Mouse (Mus musculus): ENCODE data around the gene Nat14. TPM values are rescaled to one million over a fixed set of nuclear protein-coding genes. Genes with fewer than 3 reads are reported as not detected.

Gene Nat14
- total and polyA plus RNA-seq, 3 experiments: 3.5 to 5.8 (median 5.6) TPM

DNA sequence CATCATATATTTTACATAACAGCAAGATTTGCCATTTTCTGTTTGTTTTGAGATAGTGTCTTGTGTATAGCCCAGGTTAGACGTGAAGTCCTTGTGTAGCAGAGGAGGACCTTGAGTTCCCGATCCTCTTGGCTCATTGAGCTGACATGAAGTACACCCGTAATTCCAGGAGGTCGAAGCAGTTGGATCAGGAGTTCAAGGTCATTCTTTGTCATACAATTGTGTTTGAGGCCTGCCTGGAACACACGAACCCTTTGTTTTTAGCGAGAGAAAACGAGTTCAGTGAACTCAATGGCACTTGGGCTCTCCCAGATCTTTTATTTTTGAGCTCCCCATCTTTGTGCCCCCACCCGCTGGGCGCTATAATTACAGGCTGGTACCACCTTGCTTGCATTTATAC, 19.4 kb upstream of the Nat14 start:
- no peaks in the 10 kb centered on the region; the same call in 1 of the 2 replicates for H3K27me3 ChIP-seq (ENCODE audit: control insufficient read depth, insufficient read depth, low read length)
- no peaks in the 10 kb centered on the region for H3K36me3 ChIP-seq (ENCODE audit: control insufficient read depth, insufficient read depth, low read length)
- H3K9ac ChIP-seq (ENCODE audit: low read depth, low read length): no peak overlapping the region
- WGBS: 73% methylated on average over 9 of the region's 9 CpGs
- H3K27ac ChIP-seq: no peak overlapping the region
- H3K4me1 ChIP-seq (ENCODE audit: control insufficient read depth, insufficient read depth, low read length): no peaks in the 10 kb centered on the region; the same call in 1 of the 2 replicates
- intact Hi-C loops (cut with DNase I): no loop called here
- H3K4me3 ChIP-seq: no peak overlapping the region
- TF ChIP-seq POLR2A (IDR thresholded peaks at IDR 0.05; ENCODE audit: insufficient read depth, low read depth, low read length) (no peak), EP300 (IDR thresholded peaks at IDR 0.05; ENCODE audit: insufficient read depth, low read depth, low read length) (no peak), CTCF (IDR thresholded peaks at IDR 0.05) (no peak)
- DNase-seq: no peak
- H3K79me2 ChIP-seq (replicated peaks; ENCODE audit: control insufficient read depth, insufficient read depth, low read length): no peaks in the 10 kb centered on the region

DNA sequence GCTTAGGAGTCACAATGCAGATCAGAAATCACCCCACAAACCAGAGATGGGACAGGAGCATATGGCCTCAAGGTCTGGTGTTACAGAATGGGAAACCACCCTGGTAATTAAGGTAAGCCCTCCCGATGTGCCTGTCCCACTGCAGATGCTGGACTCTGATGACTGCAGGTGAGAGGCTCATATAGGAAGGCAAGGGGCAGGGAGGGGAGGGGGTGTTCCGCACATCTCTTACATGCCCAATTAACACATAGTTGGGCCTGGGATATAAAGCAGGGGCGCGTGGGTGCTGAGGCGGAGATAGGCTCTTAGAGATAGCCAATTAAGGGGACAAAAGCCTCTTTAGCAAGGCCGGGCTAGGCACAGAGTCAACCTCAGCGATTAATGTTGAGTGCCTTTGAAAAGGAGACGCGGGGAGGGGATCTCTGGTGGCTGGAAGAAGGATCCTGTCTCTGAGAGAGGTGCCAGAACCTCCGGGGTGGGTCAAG, 15.3 kb upstream of the Nat14 start, which contains the start of gene Gm36210:
Gm36210 (minus strand) TSS at position 51 of the 485 bp plus-strand sequence.
- Histone ChIP-seq H3K4me3 (no peak within 1 kb of the TSS), H3K27ac (no peak within 1 kb of the TSS), H3K36me3 (ENCODE audit: control insufficient read depth, insufficient read depth, low read length) (no peaks in the 10 kb centered on the region), H3K4me1 (ENCODE audit: control insufficient read depth, insufficient read depth, low read length) (no peaks in the 10 kb centered on the region; the same call in 1 of the 2 replicates), H3K9ac (ENCODE audit: low read depth, low read length) (no peak within 1 kb of the TSS), H3K79me2 (replicated peaks; ENCODE audit: control insufficient read depth, insufficient read depth, low read length) (no peaks in the 10 kb centered on the region), H3K27me3 (ENCODE audit: control insufficient read depth, insufficient read depth, low read length) (no peaks in the 10 kb centered on the region; the same call in 1 of the 2 replicates)
- DNase-seq: no peak
- TF ChIP-seq EP300 (IDR thresholded peaks at IDR 0.05; ENCODE audit: insufficient read depth, low read depth, low read length): no peak
- TF ChIP-seq CTCF (IDR thresholded peaks at IDR 0.05): no peak
- TF ChIP-seq POLR2A (IDR thresholded peaks at IDR 0.05; ENCODE audit: insufficient read depth, low read depth, low read length): no peak
- 49% methylated on average over 10 of the region's 10 CpGs for WGBS
- intact Hi-C loops (cut with DNase I): no loop called here

DNA sequence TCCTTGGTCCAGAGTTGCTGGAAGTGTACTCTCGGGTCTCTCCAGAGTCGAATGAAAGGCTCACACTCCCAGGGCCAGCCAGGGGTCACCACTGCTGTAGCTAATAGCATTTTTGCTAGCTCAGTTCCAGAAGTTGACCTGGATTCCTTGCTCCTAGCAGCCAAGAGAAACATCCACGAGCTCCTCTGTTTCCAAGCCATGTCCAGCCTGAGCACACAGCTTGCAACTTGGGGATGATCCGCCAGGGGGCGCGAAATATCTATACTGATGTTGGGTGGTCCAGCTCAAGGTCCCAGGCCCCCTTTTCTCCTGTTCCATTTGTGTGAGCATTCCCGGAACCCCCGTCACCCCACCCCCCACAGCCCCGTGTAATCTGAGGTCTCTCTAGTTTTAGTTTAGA, 10.3 kb upstream of the Nat14 start:
- 26% methylated on average over 9 of the region's 9 CpGs for WGBS
- H3K79me2 ChIP-seq (replicated peaks; ENCODE audit: control insufficient read depth, insufficient read depth, low read length): no peaks in the 10 kb centered on the region; the same call in 1 of the 2 replicates
- no peak overlapping the region for H3K4me3 ChIP-seq
- H3K9ac ChIP-seq (ENCODE audit: low read depth, low read length): no peak overlapping the region
- no peaks in the 10 kb centered on the region for H3K36me3 ChIP-seq (ENCODE audit: control insufficient read depth, insufficient read depth, low read length)
- DNase-seq: peak; percentile 50 to 76
- intact Hi-C loops (cut with DNase I): loop anchor here (1.0 to 10.0 kb wide), 3 partner anchors 29 to 767 kb away; partner anchors contain the start of gene Ppp1r12c
- TF ChIP-seq EP300 (IDR thresholded peaks at IDR 0.05; ENCODE audit: insufficient read depth, low read depth, low read length): no peak
- peak; percentile 80 for TF ChIP-seq CTCF (IDR thresholded peaks at IDR 0.05)
- H3K4me1 ChIP-seq (ENCODE audit: control insufficient read depth, insufficient read depth, low read length): peaks cover 3% of the 10 kb centered on the region; the same call in 1 of the 2 replicates
- no peak overlapping the region for H3K27ac ChIP-seq
- no peaks in the 10 kb centered on the region; the same call in 1 of the 2 replicates for H3K27me3 ChIP-seq (ENCODE audit: control insufficient read depth, insufficient read depth, low read length)

DNA sequence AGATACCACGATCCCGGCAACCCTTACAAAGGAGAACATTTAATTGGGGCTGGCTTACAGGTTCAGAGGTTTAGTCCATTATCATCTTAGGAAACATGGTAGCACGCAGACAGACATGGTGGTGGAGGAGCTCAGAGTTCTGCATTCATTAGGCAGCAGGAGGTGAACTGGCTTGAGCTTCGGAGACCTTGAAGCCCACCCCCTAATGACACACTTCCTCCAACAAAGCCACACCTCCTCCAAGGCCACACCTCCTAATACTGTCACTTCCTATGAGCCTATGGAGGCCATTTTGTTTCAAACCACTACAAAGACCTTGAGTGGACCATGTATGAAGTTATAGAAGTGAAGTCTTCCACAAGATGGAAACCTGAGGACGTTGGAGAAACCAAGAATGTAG, 9.6 kb upstream of the Nat14 start:
- no peak overlapping the region for H3K27ac ChIP-seq
- TF ChIP-seq CTCF (IDR thresholded peaks at IDR 0.05) (no peak), POLR2A (IDR thresholded peaks at IDR 0.05; ENCODE audit: insufficient read depth, low read depth, low read length) (no peak), EP300 (IDR thresholded peaks at IDR 0.05; ENCODE audit: insufficient read depth, low read depth, low read length) (no peak)
- intact Hi-C loops (cut with DNase I): loop anchor here (10.0 kb wide), 2 partner anchors 407 to 767 kb away; partner anchors contain the start of gene Ppp1r12c

DNA sequence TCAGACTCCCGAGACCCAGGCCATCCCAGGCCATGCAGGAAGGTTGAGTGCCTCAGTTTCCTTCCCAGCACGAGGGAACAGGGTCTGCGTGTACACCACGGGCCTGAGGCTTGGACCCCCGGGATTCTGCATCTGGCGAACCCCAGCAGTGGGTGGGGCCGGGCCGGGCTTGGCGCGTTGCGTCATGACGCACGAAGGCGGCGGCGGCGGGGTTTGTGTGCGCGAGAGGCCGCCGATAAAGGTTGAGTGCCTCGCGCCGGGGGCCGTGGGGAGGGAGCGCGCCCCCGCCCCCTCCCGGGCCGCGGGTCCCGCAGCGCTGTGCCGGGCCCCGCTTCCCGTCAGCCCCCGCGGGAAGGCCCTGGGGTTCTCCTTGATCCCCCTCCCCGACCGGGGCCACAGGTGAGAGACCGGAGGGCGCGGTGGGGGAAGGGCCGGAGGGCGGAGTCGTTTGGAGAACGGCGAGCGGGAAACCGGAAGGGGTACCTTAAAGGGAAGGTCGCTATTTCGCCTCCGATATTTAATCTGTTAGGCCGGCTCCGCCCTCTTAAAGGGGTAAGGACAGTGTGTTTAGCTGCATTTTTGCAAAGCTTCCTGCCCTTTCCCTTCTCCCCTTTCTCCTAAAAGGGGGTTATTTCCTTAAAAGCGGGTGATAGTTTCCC, 6.7 kb upstream of the Nat14 start, which contains the start of gene Zfp628:
Zfp628 (plus strand) TSS at position 211 of the 659 bp plus-strand sequence.
- DNase-seq: peak; percentile 95 to 96
- H3K9ac ChIP-seq (ENCODE audit: low read depth, low read length): peak within 1 kb of the TSS; percentile 92
- peak within 1 kb of the TSS; percentile 92 for H3K4me3 ChIP-seq
- peak within 1 kb of the TSS; percentile 97 for H3K27ac ChIP-seq
- no peaks in the 10 kb centered on the region for H3K36me3 ChIP-seq (ENCODE audit: control insufficient read depth, insufficient read depth, low read length)
- under 1% methylated on average over 56 of the region's 56 CpGs for WGBS
- intact Hi-C loops (cut with DNase I): loop anchor here (1.0 to 10.0 kb wide), 5 partner anchors 48 to 770 kb away; partner anchors contain the start of genes Ppp1r12c and Ppp6r1
- H3K4me1 ChIP-seq (ENCODE audit: control insufficient read depth, insufficient read depth, low read length): peaks cover 3% of the 10 kb centered on the region; the same call in 1 of the 2 replicates
- TF ChIP-seq EP300 (IDR thresholded peaks at IDR 0.05; ENCODE audit: insufficient read depth, low read depth, low read length) (0 out of 2 replicates have a peak, but pooled peaks have one; percentile 11), CTCF (IDR thresholded peaks at IDR 0.05) (no peak), POLR2A (IDR thresholded peaks at IDR 0.05; ENCODE audit: insufficient read depth, low read depth, low read length) (peak; percentile 93)
- H3K27me3 ChIP-seq (ENCODE audit: control insufficient read depth, insufficient read depth, low read length): no peaks in the 10 kb centered on the region
- H3K79me2 ChIP-seq (replicated peaks; ENCODE audit: control insufficient read depth, insufficient read depth, low read length): no peaks in the 10 kb centered on the region; the same call in 1 of the 2 replicates

More for the DNA sequence above, 9.6 kb upstream of the Nat14 start:
- no peak overlapping the region for H3K9ac ChIP-seq (ENCODE audit: low read depth, low read length)
- no peak for DNase-seq
- H3K27me3 ChIP-seq (ENCODE audit: control insufficient read depth, insufficient read depth, low read length): no peaks in the 10 kb centered on the region; the same call in 1 of the 2 replicates
- WGBS: 60% methylated on average over 5 of the region's 5 CpGs
- H3K4me1 ChIP-seq (ENCODE audit: control insufficient read depth, insufficient read depth, low read length): peaks cover 3% of the 10 kb centered on the region; the same call in 1 of the 2 replicates
- H3K79me2 ChIP-seq (replicated peaks; ENCODE audit: control insufficient read depth, insufficient read depth, low read length): no peaks in the 10 kb centered on the region; the same call in 1 of the 2 replicates
- no peaks in the 10 kb centered on the region for H3K36me3 ChIP-seq (ENCODE audit: control insufficient read depth, insufficient read depth, low read length)
- H3K4me3 ChIP-seq: no peak overlapping the region

Data from heart, adult 2 months (tissue).